Mouse (Mus musculus): Measurements from ENCODE around the gene Lrba.
A peak's percentile ranks its signal among the peaks of the same experiment; 100 is the strongest.

Gene Lrba

DNA sequence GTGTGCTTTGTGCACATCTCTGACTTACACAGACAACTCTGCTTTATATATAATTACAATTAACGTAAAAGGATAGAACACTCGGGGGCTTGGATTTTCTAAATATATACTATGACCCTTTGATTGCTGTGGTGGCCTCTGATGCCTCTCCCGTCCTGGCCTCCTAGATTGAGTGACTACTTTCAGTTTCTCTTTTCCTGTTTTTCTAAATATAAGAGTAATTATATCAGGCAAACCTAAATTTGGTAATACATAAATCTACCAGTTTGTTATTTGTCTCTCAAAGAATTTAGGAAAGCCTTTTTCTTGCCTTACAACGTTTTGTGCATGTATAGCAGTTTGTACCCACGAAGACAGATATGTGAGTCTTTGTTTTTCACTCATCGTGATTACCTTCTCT, 534.2 kb downstream of the Lrba start:
- peak; percentile 50 for DNase-seq (ENCODE audit: low read depth)

GRCm38 (mm10) chr3:86759383-86759782, 534.9 kb downstream of the Lrba start:
- peak; percentile 9 for DNase-seq (ENCODE audit: low read depth)

DNA sequence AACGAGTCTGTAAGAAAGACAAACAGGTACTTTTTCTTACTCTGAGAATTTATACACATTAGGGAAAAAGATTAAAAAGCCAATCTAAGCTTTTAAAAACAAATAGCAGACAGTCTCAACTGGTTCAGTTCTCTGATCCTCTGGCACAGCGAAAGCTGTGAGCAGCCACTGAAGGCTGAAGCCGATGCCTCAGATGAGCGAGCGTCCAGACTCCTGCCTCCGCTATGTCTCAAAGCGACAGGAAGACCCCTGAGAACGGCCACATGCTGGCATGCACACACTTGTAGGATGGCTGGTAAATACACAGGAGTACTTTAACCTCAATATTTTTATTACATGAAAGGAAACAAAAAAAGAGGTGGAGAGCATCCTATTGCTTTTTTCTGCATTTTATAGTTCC, 535.4 kb downstream of the Lrba start:
- no peak for DNase-seq (ENCODE audit: low read depth)

DNA sequence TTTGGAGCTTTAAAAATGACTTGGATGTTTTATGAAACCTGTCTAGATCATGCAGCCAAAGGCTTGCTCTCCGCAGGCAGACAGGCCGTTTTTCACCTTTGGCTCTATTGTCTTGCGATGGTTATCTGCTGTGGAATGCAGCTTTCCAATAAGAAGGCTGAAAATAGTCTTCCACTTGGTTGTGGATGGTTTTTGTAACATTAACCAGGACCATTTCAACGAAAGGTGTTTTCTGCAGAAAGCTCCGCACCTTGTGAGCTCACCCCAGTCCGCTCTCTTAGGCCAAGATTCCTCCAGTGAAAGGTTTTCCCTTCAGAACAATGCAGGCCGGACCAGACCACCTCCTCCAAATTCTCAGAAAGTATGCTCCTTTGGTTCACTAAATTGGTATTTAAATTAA, 536.0 kb downstream of the Lrba start:
- DNase-seq (ENCODE audit: low read depth): no peak

- DNase-seq (ENCODE audit: low read depth): peak; percentile 74
Measured at GRCm38 (mm10) chr3:86761095-86762035, 536.9 kb downstream of the Lrba start.

GRCm38 (mm10) chr3:86762036-86762415, 537.5 kb downstream of the Lrba start:
- no peak for DNase-seq (ENCODE audit: low read depth)

DNA sequence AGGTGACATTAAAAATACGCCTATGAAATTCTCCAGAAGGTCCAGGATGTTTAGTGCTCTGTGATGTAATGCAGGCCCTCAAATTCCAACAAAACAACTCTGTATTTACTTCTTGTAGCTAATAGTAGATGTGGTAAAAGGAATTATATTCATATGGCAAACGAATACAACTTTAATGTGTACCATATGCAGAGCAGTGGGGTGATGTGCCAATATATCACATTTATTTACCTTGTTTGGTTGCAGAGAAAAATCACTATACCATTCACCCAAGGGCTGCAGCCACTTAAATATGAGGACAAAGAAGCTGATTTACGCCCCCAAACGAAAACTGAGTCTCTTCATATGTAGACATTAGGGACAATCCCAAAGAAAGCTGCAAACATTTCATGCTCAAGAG, 538.0 kb downstream of the Lrba start:
- DNase-seq (ENCODE audit: low read depth): no peak

GRCm38 (mm10) chr3:86768553-86768952, 544.1 kb downstream of the Lrba start:
- DNase-seq (ENCODE audit: low read depth): no peak

DNA sequence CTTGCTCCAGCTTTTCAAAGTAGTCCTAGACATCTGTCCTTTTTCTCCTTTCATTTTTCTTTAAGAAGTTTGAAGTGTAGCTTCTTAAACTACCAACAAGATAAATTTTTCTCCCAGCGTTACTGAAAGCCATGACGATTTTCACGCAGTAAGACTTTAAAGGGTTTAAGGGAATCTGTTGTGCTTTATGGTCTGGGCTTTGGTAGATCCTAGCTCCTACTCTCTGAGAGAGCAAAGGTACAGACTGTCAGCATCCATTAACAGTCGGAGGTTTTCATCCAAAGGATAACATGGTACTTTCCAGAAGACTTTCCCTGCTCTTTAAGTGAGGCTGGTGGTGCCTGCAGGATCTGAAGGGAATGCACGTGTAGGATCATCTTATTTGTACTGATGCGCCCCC, 544.5 kb downstream of the Lrba start:
- no peak for DNase-seq (ENCODE audit: low read depth)

- no peak for DNase-seq (ENCODE audit: low read depth)
Measured at GRCm38 (mm10) chr3:86774566-86775443, 550.3 kb downstream of the Lrba start.

- DNase-seq (ENCODE audit: low read depth): no peak
Measured at GRCm38 (mm10) chr3:86775444-86775828, 551.0 kb downstream of the Lrba start.

GRCm38 (mm10) chr3:86779704-86780103, 555.2 kb downstream of the Lrba start:
- no peak for DNase-seq (ENCODE audit: low read depth)

GRCm38 (mm10) chr3:86784051-86784450, 559.6 kb downstream of the Lrba start:
- DNase-seq (ENCODE audit: low read depth): no peak

- DNase-seq (ENCODE audit: low read depth): no peak
Measured at GRCm38 (mm10) chr3:86784930-86785329, 560.5 kb downstream of the Lrba start.

DNA sequence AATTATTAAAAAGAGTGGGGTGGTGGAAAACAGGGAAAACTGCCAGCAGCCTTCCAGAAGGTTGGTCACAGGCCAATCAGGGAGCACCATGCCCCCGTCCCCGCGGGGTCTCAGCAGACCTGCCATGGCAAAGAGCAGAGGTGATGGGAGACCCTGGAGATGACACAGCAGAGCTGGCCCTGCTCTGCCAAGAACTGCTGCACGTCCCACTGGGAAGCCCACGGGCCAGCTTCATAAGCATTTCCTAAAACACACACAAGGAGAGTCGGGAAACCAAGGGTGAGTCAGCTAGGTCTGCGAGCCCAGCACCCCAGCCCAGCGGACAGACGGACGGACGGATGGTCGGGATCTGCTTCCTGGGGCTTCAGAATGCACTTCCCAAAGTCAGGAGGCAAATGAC, 561.8 kb downstream of the Lrba start:
- DNase-seq (ENCODE audit: low read depth): no peak

DNA sequence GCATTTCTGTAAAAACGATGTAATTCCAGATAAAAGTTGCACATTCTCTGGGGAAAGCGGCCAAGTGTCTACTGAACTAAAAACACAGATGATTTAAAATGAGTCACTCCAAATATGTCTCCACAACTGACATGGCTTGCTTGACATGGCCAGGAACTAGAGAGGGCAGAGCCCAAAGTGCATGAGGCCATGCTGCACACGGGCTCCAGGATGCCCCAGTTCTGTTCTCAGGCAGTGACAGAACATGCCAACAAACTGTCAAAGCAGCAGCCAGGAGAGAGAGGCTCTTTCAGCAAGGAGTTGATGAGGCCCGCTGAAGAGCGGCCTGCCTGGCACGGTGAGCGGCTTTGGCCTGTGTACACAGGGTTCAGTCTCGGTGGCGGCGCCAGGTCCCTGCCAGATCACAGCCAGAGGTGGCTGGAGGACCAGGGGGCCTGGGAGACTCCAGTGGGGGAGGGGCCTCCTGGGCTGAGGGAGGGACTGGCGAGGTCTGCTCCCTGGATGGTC, 562.4 kb downstream of the Lrba start:
- DNase-seq (ENCODE audit: low read depth): no peak

GRCm38 (mm10) chr3:86787423-86788123, 563.1 kb downstream of the Lrba start:
- no peak for DNase-seq (ENCODE audit: low read depth)

DNA sequence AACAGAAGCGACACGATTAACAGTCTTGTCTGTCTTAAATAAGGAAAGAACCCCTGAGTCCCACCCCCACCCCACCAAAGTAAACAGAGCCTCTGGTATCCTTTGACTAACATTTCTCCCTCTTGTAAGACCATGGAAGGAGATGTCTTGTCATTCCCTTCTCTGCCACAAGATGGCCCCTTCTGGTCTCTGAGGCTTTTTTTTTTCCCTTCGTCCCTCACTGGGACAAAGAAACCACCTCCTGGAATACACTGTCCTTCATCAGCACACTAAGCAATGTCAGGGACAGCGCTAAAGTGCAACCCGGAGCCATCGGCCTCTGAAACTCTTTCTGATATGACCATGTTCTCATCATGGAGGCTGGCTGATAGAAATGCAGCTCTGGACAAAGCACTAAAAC, 564.2 kb downstream of the Lrba start:
- peak; percentile 57 for DNase-seq (ENCODE audit: low read depth)

DNA sequence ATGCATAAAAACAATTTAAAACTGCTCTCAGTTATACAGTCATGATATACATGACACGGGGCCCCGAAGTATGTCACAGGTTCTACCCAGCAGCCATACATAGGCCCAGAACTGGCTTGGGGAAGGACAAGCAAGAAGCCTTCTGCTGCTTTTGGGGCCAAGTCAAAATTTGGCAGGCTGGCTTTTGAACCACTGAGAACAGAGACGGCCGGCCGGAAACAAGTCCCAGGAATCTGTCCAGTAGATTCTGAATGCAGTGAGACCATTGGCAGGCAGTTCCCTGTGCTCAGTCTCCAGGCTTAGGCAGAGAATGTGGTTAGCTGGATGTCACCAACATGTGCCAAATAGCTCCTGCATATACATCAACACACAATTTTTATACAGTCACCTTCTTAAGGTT, 565.3 kb downstream of the Lrba start:
- no peak for DNase-seq (ENCODE audit: low read depth)

DNA sequence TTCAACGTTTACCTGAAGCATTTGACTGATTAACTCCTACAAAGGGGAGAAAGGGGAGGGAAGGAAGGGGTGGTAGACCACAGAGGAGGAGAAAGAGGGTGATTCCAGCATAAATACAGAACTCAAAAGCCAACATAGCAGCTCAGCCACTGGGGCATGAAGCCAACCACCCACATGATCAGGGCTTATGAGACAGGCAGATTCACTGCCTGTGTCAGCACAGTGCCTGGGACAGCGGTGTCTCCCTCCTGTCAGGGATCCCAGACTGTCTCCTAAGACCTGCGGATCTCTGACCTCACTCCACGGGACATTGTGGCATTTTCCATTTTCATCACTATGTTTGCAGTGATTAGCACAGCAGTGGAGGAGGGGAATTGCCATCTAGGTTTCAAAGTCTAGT, 568.8 kb downstream of the Lrba start:
- DNase-seq (ENCODE audit: low read depth): no peak

GRCm38 (mm10) chr3:86793720-86794191, 569.3 kb downstream of the Lrba start:
- no peak for DNase-seq (ENCODE audit: low read depth)

GRCm38 (mm10) chr3:86796716-86797115, 572.2 kb downstream of the Lrba start:
- peak; percentile 19 for DNase-seq (ENCODE audit: low read depth)

Data from naive thymus-derived CD4-positive, alpha-beta T cell, adult 2 months (primary cell).